Mouse (Mus musculus): Measurements from ENCODE around the gene Rcn3. TPM values are rescaled to one million over a fixed set of nuclear protein-coding genes. Genes with fewer than 3 reads are reported as not detected.

Rcn3 gene
- total RNA-seq, 1 experiment, result 137 TPM

- Histone ChIP-seq H3K9ac (ENCODE audit: insufficient read depth, low read depth, low read length, poor library complexity, severe bottlenecking) (no peak overlapping the region), H3K27ac (ENCODE audit: insufficient read depth, low read depth, low read length, poor library complexity, severe bottlenecking) (no peak overlapping the region), H3K9me3 (ENCODE audit: control insufficient read depth, insufficient read depth, low read depth, low read length) (no peaks in the 10 kb centered on the region), H3K36me3 (ENCODE audit: control insufficient read depth, insufficient read depth, low read length, poor library complexity, severe bottlenecking) (no peaks in the 10 kb centered on the region), H3K4me3 (ENCODE audit: insufficient read depth in 1 of 2, low read depth in 1 of 2, low read length in 2 of 2, poor library complexity in 1 of 2, severe bottlenecking in 1 of 2) (peak overlapping the region in 1 of 2 experiments; percentile 9; a peak in 1 of 4 replicates), H3K4me1 (ENCODE audit: control insufficient read depth in 2 of 2, insufficient read depth in 2 of 2, low read length in 2 of 2, poor library complexity in 1 of 2) (peaks cover 0 to 14% of the 10 kb centered on the region in 2 experiments; a peak in 1 of 4 replicates)
- in situ Hi-C loops (cut with MboI; ENCODE audit: low sequenced_read_pairs in 2 of 2, unreplicated experiment in 2 of 2), result no loop called here
- TF ChIP-seq MAFK (IDR thresholded peaks at IDR 0.05; ENCODE audit: insufficient read depth, low read depth, low read length) (no peak), ZC3H11A (IDR thresholded peaks at IDR 0.05; ENCODE audit: borderline replicate concordance, low read depth, low read length) (no peak), CHD2 (IDR thresholded peaks at IDR 0.05; ENCODE audit: low read depth, low read length) (no peak), ZNF384 (IDR thresholded peaks at IDR 0.05; ENCODE audit: low read depth, low read length) (no peak), HCFC1 (IDR thresholded peaks at IDR 0.05; ENCODE audit: borderline replicate concordance, insufficient read depth, low read length) (no peak)
- DNase-seq (ENCODE audit: low read depth, low spot score), result no peak
Observed at GRCm38 (mm10) chr7:45056972-45057348, 35.1 kb downstream of the Rcn3 start.

- DNase-seq (ENCODE audit: low read depth, low spot score), result no peak
Observed at GRCm38 (mm10) chr7:45056329-45056971, 35.6 kb downstream of the Rcn3 start.

GRCm38 (mm10) chr7:45053931-45054510 lies 38.0 kb downstream of the Rcn3 start:
- Histone ChIP-seq H3K27ac (ENCODE audit: insufficient read depth, low read depth, low read length, poor library complexity, severe bottlenecking) (peak overlapping the region; percentile 96), H3K36me3 (ENCODE audit: control insufficient read depth, insufficient read depth, low read length, poor library complexity, severe bottlenecking) (peaks cover 13% of the 10 kb centered on the region), H3K9me3 (ENCODE audit: control insufficient read depth, insufficient read depth, low read depth, low read length) (no peaks in the 10 kb centered on the region), H3K4me3 (ENCODE audit: insufficient read depth in 1 of 2, low read depth in 1 of 2, low read length in 2 of 2, poor library complexity in 1 of 2, severe bottlenecking in 1 of 2) (peak overlapping the region; percentile 97 to 99), H3K4me1 (ENCODE audit: control insufficient read depth in 2 of 2, insufficient read depth in 2 of 2, low read length in 2 of 2, poor library complexity in 1 of 2) (peaks cover 0 to 16% of the 10 kb centered on the region in 2 experiments; a peak in 2 of 4 replicates), H3K9ac (ENCODE audit: insufficient read depth, low read depth, low read length, poor library complexity, severe bottlenecking) (peak overlapping the region; percentile 83)
- TF ChIP-seq MAFK (IDR thresholded peaks at IDR 0.05; ENCODE audit: insufficient read depth, low read depth, low read length), result no peak
- in situ Hi-C loops (cut with MboI; ENCODE audit: low sequenced_read_pairs in 2 of 2, unreplicated experiment in 2 of 2), result no loop called here
- DNase-seq (ENCODE audit: low read depth, low spot score), result peak; percentile 99

More at GRCm38 (mm10) chr7:45056329-45056971, 35.6 kb downstream of the Rcn3 start:
- in situ Hi-C loops (cut with MboI; ENCODE audit: low sequenced_read_pairs in 2 of 2, unreplicated experiment in 2 of 2), result no loop called here
- Histone ChIP-seq H3K9me3 (ENCODE audit: control insufficient read depth, insufficient read depth, low read depth, low read length) (no peaks in the 10 kb centered on the region), H3K27ac (ENCODE audit: insufficient read depth, low read depth, low read length, poor library complexity, severe bottlenecking) (no peak overlapping the region), H3K36me3 (ENCODE audit: control insufficient read depth, insufficient read depth, low read length, poor library complexity, severe bottlenecking) (no peaks in the 10 kb centered on the region), H3K4me1 (ENCODE audit: control insufficient read depth in 2 of 2, insufficient read depth in 2 of 2, low read length in 2 of 2, poor library complexity in 1 of 2) (peaks cover 0 to 14% of the 10 kb centered on the region in 2 experiments; a peak in 1 of 4 replicates), H3K4me3 (ENCODE audit: insufficient read depth in 1 of 2, low read depth in 1 of 2, low read length in 2 of 2, poor library complexity in 1 of 2, severe bottlenecking in 1 of 2) (peak overlapping the region in 1 of 2 experiments; percentile 9; a peak in 1 of 4 replicates), H3K9ac (ENCODE audit: insufficient read depth, low read depth, low read length, poor library complexity, severe bottlenecking) (no peak overlapping the region)
- TF ChIP-seq HCFC1 (IDR thresholded peaks at IDR 0.05; ENCODE audit: borderline replicate concordance, insufficient read depth, low read length) (no peak), MAFK (IDR thresholded peaks at IDR 0.05; ENCODE audit: insufficient read depth, low read depth, low read length) (no peak)

- Histone ChIP-seq H3K9ac (ENCODE audit: insufficient read depth, low read depth, low read length, poor library complexity, severe bottlenecking) (peak overlapping the region; percentile 92), H3K4me3 (ENCODE audit: insufficient read depth in 1 of 2, low read depth in 1 of 2, low read length in 2 of 2, poor library complexity in 1 of 2, severe bottlenecking in 1 of 2) (peak overlapping the region; percentile 97 to 99), H3K9me3 (ENCODE audit: control insufficient read depth, insufficient read depth, low read depth, low read length) (no peaks in the 10 kb centered on the region), H3K36me3 (ENCODE audit: control insufficient read depth, insufficient read depth, low read length, poor library complexity, severe bottlenecking) (peaks cover 16% of the 10 kb centered on the region), H3K4me1 (ENCODE audit: control insufficient read depth in 2 of 2, insufficient read depth in 2 of 2, low read length in 2 of 2, poor library complexity in 1 of 2) (peaks cover 0 to 17% of the 10 kb centered on the region in 2 experiments; a peak in 2 of 4 replicates), H3K27ac (ENCODE audit: insufficient read depth, low read depth, low read length, poor library complexity, severe bottlenecking) (peak overlapping the region; percentile 96)
- in situ Hi-C loops (cut with MboI; ENCODE audit: low sequenced_read_pairs in 2 of 2, unreplicated experiment in 2 of 2), result no loop called here
- peak; percentile 27 for DNase-seq (ENCODE audit: low read depth, low spot score)
- TF ChIP-seq ZC3H11A (IDR thresholded peaks at IDR 0.05; ENCODE audit: borderline replicate concordance, low read depth, low read length), result no peak
- peak; percentile 93 for TF ChIP-seq ZNF384 (IDR thresholded peaks at IDR 0.05; ENCODE audit: low read depth, low read length)
Observed at GRCm38 (mm10) chr7:45053117-45053930, 38.7 kb downstream of the Rcn3 start.
